Mouse (Mus musculus) adrenal gland, postnatal 14 days (tissue): Measurements from ENCODE around the gene Tm6sf1. TPM values are rescaled to one million over a fixed set of nuclear protein-coding genes. Genes with fewer than 3 reads are reported as not detected.

Source experiments
- DNase-seq: peaks from one replicate; pipeline ENCODE4 v3.0.0; 2021; ENCODE audit warnings: mixed read lengths
- total RNA-seq: library from RNA; stranded (reverse); gene quantifications from 2 replicates; pipeline ENCODE4 v1.2.3, GENCODE M21; 2021

Gene Tm6sf1
- total RNA-seq, 1 experiment from 2014 or later: 13.3 TPM

DNA sequence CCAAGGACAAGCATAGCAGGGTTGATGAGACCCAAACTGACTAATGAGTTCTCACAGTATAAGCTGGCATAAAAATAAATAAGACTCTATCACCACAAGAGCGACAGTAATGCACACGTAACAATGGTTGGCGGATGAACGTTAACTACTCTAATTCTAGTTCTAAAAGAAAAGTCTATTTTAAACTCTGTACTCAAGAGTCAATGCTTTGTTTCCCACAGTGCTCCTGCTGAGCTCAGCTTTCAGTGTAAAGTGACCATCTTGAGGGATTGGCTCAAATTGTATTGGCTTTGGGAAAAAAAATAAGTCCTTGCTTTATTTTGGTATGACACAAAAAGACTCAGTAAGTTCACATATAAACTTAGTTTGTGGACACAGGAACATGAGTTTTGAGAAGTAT is 26.3 kb downstream of the Tm6sf1 start:
- DNase-seq: no peak

GRCm38 (mm10) chr7:81899361-81899760 is 40.6 kb downstream of the Tm6sf1 start:
- no peak for DNase-seq

GRCm38 (mm10) chr7:81904094-81904493 is 45.3 kb downstream of the Tm6sf1 start:
- DNase-seq: no peak

DNA sequence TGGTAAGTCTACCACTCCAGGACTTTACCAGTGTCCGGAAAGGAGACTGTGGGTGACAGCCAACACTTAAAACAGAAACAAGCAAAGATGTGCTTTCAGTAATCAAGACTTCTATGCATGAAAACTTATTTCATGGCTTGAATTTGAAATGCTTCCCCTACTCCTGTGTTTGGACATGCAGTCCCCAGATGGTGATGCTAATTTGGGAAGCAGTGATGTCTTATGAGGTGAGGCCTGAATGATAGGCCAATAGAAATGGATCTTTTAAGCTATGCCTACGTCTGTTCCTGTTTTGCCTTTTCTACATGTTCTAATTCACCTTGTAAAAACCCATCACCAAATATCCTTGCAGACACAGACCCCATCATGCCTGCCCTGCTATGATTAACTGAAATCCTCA is 46.1 kb downstream of the Tm6sf1 start:
- DNase-seq: no peak

DNA sequence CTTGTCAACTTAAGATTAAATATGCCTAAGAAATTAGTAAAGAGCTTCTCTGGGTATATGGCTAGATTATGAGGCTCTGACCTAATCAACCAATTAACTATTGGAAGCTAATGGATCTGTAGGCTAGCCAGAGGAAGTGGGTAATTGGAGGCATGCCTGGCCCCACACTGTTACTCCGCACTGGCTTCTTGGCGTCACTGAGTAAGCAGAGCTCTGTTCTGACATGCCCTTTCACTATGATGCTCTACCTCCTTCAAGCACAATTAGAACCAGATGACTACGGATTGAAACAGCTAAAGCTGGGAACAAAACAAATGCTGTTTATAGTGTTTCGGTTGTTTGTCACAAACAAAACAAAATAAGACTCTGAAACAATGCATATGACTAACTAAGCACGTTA is 59.5 kb downstream of the Tm6sf1 start:
- DNase-seq: no peak

DNA sequence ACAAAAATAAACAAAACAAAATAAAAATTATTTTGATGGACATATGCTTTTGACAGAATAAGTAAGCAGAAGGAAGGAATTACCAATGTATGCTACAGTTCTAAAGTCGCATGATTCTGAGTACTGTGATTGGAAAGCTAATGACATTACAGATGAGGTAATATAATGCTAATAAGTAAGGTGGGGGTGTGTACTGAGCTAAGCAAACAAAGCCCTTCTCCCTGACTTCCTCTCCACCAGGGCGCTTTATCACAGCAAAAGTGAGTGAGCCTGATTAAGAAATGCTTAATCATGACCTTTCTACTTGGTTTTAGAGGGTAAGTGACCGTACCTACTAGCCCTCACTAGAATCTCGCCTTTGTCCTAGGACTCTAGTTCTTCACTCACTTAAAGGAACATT is 61.5 kb downstream of the Tm6sf1 start:
- DNase-seq: no peak

GRCm38 (mm10) chr7:81921379-81921952 is 62.7 kb downstream of the Tm6sf1 start:
- no peak for DNase-seq

DNA sequence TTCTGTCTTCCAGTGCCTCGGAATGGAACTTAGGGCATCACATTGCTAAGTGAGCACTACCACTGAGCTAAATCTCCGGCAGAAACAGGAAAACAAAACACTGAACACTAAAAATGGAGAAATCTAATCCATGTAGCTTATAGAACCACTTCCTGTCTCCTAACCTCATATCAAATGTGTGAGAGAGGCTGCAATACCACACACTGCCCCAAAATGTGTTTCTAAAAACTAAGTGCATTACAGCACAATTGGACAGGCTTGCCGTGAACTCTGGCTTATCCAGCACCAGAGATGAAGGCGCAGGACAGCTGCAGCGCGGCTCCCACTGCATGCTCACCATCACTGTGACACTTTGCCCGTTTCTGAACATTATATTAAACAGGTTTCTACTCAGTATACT is 70.2 kb downstream of the Tm6sf1 start:
- DNase-seq: no peak

GRCm38 (mm10) chr7:81932521-81933045 is 73.8 kb downstream of the Tm6sf1 start:
- no peak for DNase-seq

DNA sequence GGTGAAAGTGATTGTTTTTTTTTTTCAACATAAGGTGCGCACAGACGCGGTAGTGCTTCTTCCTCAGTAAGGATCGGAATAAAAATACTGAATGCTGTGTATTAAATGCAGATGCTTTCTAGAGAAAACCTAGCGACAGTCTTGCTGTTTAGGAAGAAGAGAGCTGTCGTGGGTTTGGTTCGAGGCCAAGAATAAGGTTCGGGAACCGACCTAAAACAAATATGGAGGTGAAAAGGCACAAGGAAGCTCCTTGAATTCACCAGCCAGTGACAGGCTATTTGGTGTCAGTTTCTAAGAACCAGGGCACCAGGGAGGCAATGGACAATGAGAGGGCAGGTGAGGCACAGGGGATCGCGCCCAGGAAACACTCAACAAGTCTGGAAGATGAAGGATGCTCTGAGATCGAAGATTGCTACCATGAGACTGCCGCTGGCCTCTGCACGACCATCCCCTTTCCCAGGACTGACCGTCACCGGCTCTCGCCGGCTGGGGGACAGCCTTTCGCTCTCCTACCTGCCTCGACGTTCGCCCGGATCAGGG is 74.3 kb downstream of the Tm6sf1 start:
- no peak for DNase-seq

- DNase-seq: peak; percentile 86
Measured at GRCm38 (mm10) chr7:81933601-81934266, 74.9 kb downstream of the Tm6sf1 start.

Other genes with a start within 250 kb of the Tm6sf1 start
- gene Homer2, start 151.5 kb upstream of the Tm6sf1 start, total RNA-seq: 2.5 and 3.8 TPM in 2 replicates
- gene Ramac, start 96.1 kb upstream of the Tm6sf1 start, total RNA-seq: 40.6 and 42.4 TPM in 2 replicates
- gene 3110040N11Rik, start 69.5 kb upstream of the Tm6sf1 start, total RNA-seq: 31.3 and 33.0 TPM in 2 replicates
- 136 and 144 TPM in 2 replicates for gene Btbd1, start 29.6 kb upstream of the Tm6sf1 start, total RNA-seq
- not detected in 2 replicates for gene Gm10160, start 3.2 kb upstream of the Tm6sf1 start, total RNA-seq
- 13.6 and 15.8 TPM in 2 replicates for gene Hdgfl3, start 75.5 kb downstream of the Tm6sf1 start, total RNA-seq
- 0.93 and 0.98 TPM in 2 replicates for gene Bnc1, start 133.3 kb downstream of the Tm6sf1 start, total RNA-seq